ENCODE assay signal across 8 mouse cellular contexts in the genomic region with DNA sequence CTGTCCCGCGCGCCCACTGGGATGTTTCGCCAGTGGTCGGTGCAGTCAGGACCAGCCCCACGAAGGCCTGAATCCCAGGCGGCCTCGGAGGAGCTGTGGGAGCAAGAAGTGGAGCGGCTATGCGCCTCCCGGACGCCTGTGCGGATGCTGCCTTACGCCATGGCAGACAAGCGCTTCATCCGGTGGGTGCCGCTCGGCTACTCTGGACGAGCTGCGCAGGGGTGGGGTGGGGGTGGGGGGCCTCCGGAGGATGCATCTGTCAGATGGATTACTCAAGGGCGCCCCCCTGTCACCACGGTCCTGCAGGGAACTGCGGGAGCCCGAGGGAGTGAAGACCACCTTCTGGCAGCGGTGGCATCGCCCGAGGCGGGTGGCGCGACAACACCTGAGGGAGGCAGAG. TPM values are rescaled to one million over a fixed set of nuclear protein-coding genes. Genes with fewer than 3 reads are reported as not detected.
DNase-seq lines count a peak whose midpoint lies in the region; ATAC-seq lines count a peak whose summit lies in the region.

No protein-coding gene starts in this region.

- H3K27me3 ChIP-seq in intestine, embryonic 14.5 days (replicated peaks; ENCODE audit: control insufficient read depth, insufficient read depth, low read length): no peaks in the 10 kb centered on the region
- no peaks in the 10 kb centered on the region for H3K27me3 ChIP-seq in liver, embryonic 16.5 days (ENCODE audit: control insufficient read depth, insufficient read depth, low read depth, low read length)
- no peaks in the 10 kb centered on the region; the same call in 1 of the 2 replicates for H3K27me3 ChIP-seq in neural tube, embryonic 14.5 days (ENCODE audit: control insufficient read depth, insufficient read depth, low read length)

- H3K4me1 ChIP-seq in intestine, embryonic 14.5 days (replicated peaks; ENCODE audit: control insufficient read depth, insufficient read depth, low read length): peaks cover 32% of the 10 kb centered on the region
- peaks cover 42% of the 10 kb centered on the region for H3K4me1 ChIP-seq in liver, embryonic 16.5 days (ENCODE audit: control insufficient read depth, low read depth, low read length)
- H3K4me1 ChIP-seq in neural tube, embryonic 14.5 days (ENCODE audit: control insufficient read depth, insufficient read depth, low read length): peaks cover 27% of the 10 kb centered on the region

- intact Hi-C loops in left cerebral cortex, postnatal 10 days (cut with DNase I): no loop called here
- intact Hi-C loops in left cerebral cortex, postnatal 25 days (cut with DNase I): no loop called here

- H3K9me3 ChIP-seq in intestine, embryonic 14.5 days (ENCODE audit: control insufficient read depth, low read length): no peaks in the 10 kb centered on the region
- no peaks in the 10 kb centered on the region for H3K9me3 ChIP-seq in liver, embryonic 16.5 days (replicated peaks; ENCODE audit: control insufficient read depth, low read length)
- H3K9me3 ChIP-seq in neural tube, embryonic 14.5 days (ENCODE audit: control insufficient read depth, low read length): no peaks in the 10 kb centered on the region

- peak overlapping the region; percentile 29 for H3K4me3 ChIP-seq in intestine, embryonic 14.5 days (ENCODE audit: low read depth, low read length)
- H3K4me3 ChIP-seq in liver, embryonic 16.5 days (ENCODE audit: low read depth, low read length): peak overlapping the region; percentile 87
- H3K4me3 ChIP-seq in neural tube, embryonic 14.5 days (ENCODE audit: low read depth, low read length): peak overlapping the region; percentile 13

- no peaks in the 10 kb centered on the region for H3K36me3 ChIP-seq in intestine, embryonic 14.5 days (ENCODE audit: control insufficient read depth, insufficient read depth, low read length)
- H3K36me3 ChIP-seq in liver, embryonic 16.5 days (ENCODE audit: control insufficient read depth, insufficient read depth): peaks cover 34% of the 10 kb centered on the region
- H3K36me3 ChIP-seq in neural tube, embryonic 14.5 days (ENCODE audit: control insufficient read depth, insufficient read depth, low read length): no peaks in the 10 kb centered on the region

- H3K27ac ChIP-seq in intestine, embryonic 14.5 days (ENCODE audit: low read depth): peak overlapping the region; percentile 38; the same call in 1 of the 2 replicates
- peak overlapping the region; percentile 99 for H3K27ac ChIP-seq in liver, embryonic 16.5 days (ENCODE audit: low read length)
- no peak overlapping the region for H3K27ac ChIP-seq in neural tube, embryonic 14.5 days (ENCODE audit: low read depth, low read length)

- H3K9ac ChIP-seq in intestine, embryonic 14.5 days (ENCODE audit: low read length): peak overlapping the region; percentile 53
- H3K9ac ChIP-seq in liver, embryonic 16.5 days (ENCODE audit: low read depth, low read length): peak overlapping the region; percentile 90
- H3K9ac ChIP-seq in neural tube, embryonic 14.5 days (replicated peaks; ENCODE audit: low read depth, low read length): peak overlapping the region; percentile 28; the same call in 1 of the 2 replicates

- peak; percentile 61 to 87 for DNase-seq in left cerebral cortex, postnatal 10 days (ENCODE audit: extremely low spot score in 1 of 2, low spot score in 2 of 2)
- DNase-seq in left cerebral cortex, postnatal 25 days (ENCODE audit: low spot score in 2 of 2): no peak
- DNase-seq in brain, adult 2 months (ENCODE audit: low read depth, low spot score): peak; percentile 53
- DNase-seq in forelimb bud, embryonic 11.5 days (ENCODE audit: low read depth, low spot score): peak; percentile 50
- peak; percentile 82 for DNase-seq in intestine, embryonic 14.5 days (ENCODE audit: low spot score)
- no peak for DNase-seq in ovary, postnatal 14 days (ENCODE audit: low spot score)

- H3K4me2 ChIP-seq in intestine, embryonic 14.5 days (ENCODE audit: low read length): peak overlapping the region; percentile 58
- peak overlapping the region; percentile 97 for H3K4me2 ChIP-seq in liver, embryonic 16.5 days (ENCODE audit: low read depth, low read length)
- peak overlapping the region; percentile 48 for H3K4me2 ChIP-seq in neural tube, embryonic 14.5 days (ENCODE audit: low read depth, low read length)

- no peak for ATAC-seq in intestine, embryonic 14.5 days (replicated peaks; ENCODE audit: low FRiP score, low TSS enrichment, low read depth)
- ATAC-seq in liver, embryonic 16.5 days (ENCODE audit: low read depth): 0 out of 2 replicates have a peak, but pooled peaks have one; percentile 2
- ATAC-seq in neural tube, embryonic 14.5 days (ENCODE audit: low read depth): 0 out of 2 replicates have a peak, but pooled peaks have one; percentile 12

- 8% methylated on average over 31 of the region's 31 CpGs for WGBS in intestine, embryonic 14.5 days
- under 1% methylated on average over 31 of the region's 31 CpGs for WGBS in liver, embryonic 16.5 days (ENCODE audit: insufficient replicate concordance)
- 4% methylated on average over 27 of the region's 31 CpGs for WGBS in neural tube, embryonic 14.5 days

RNA-seq across cellular contexts. Expression of a gene that starts 1.1 kb away (rescaled TPM):
- total RNA-seq in left cerebral cortex, postnatal 10 days (2021): 1 to 10 TPM; 4.7 to 4.8 TPM
- 1 to 10 TPM; 4.2 to 6.2 TPM for total RNA-seq in left cerebral cortex, postnatal 25 days (2021)
- 20.7 and 26.1 TPM in 2 replicates for polyA plus RNA-seq in intestine, embryonic 14.5 days (2014; fragmentation: Nextera tagmentation; extraction: Ambion mirVana)
- polyA plus RNA-seq in liver, embryonic 16.5 days (2015; fragmentation: Nextera tagmentation; extraction: Ambion mirVana): 45.6 and 46.2 TPM in 2 replicates
- 3.9 and 4.8 TPM in 2 replicates for polyA plus RNA-seq in neural tube, embryonic 14.5 days (2014; fragmentation: Nextera tagmentation; extraction: Ambion mirVana)

RNA-seq across cellular contexts. Expression of a gene that starts 1.2 kb away (rescaled TPM):
- 1 to 10 TPM in 1 of 2 experiments, under 1 TPM in 1; 0.79 to 1.5 TPM for total RNA-seq in left cerebral cortex, postnatal 10 days (2021)
- 1 to 10 TPM in 1 of 2 experiments, under 1 TPM in 1; 0.60 to 1.1 TPM for total RNA-seq in left cerebral cortex, postnatal 25 days (2021)
- polyA plus RNA-seq in intestine, embryonic 14.5 days (2014; fragmentation: Nextera tagmentation; extraction: Ambion mirVana): 3.8 and 5.2 TPM in 2 replicates
- polyA plus RNA-seq in liver, embryonic 16.5 days (2015; fragmentation: Nextera tagmentation; extraction: Ambion mirVana): 16.0 and 16.3 TPM in 2 replicates
- polyA plus RNA-seq in neural tube, embryonic 14.5 days (2014; fragmentation: Nextera tagmentation; extraction: Ambion mirVana): 0.64 and 1.7 TPM in 2 replicates

RNA-seq across cellular contexts. Expression of a gene that starts 14.4 kb away (rescaled TPM):
- not detected for total RNA-seq in left cerebral cortex, postnatal 10 days (2021)
- total RNA-seq in left cerebral cortex, postnatal 25 days (2021): under 1 TPM in 1 of 2 experiments, not detected in 1; 0.53 TPM
- polyA plus RNA-seq in intestine, embryonic 14.5 days (2014; fragmentation: Nextera tagmentation; extraction: Ambion mirVana): 0.28 TPM in 2 replicates
- 74.2 and 77.0 TPM in 2 replicates for polyA plus RNA-seq in liver, embryonic 16.5 days (2015; fragmentation: Nextera tagmentation; extraction: Ambion mirVana)
- not detected in 2 replicates for polyA plus RNA-seq in neural tube, embryonic 14.5 days (2014; fragmentation: Nextera tagmentation; extraction: Ambion mirVana)

RNA-seq across cellular contexts. Expression of a gene that starts 26.4 kb away (rescaled TPM):
- 1 to 10 TPM; 3.1 to 4.3 TPM for total RNA-seq in left cerebral cortex, postnatal 10 days (2021)
- total RNA-seq in left cerebral cortex, postnatal 25 days (2021): 1 to 10 TPM; 1.7 to 2.4 TPM
- 0.83 TPM in 1 of 2 replicates, not detected in the other for polyA plus RNA-seq in intestine, embryonic 14.5 days (2014; fragmentation: Nextera tagmentation; extraction: Ambion mirVana)
- 0.38 and 0.64 TPM in 2 replicates for polyA plus RNA-seq in liver, embryonic 16.5 days (2015; fragmentation: Nextera tagmentation; extraction: Ambion mirVana)
- polyA plus RNA-seq in neural tube, embryonic 14.5 days (2014; fragmentation: Nextera tagmentation; extraction: Ambion mirVana): 0.68 and 1.2 TPM in 2 replicates

RNA-seq across cellular contexts. Expression of a gene that starts 26.4 kb away (rescaled TPM):
- total RNA-seq in left cerebral cortex, postnatal 10 days (2021): 10 to 100 TPM in 1 of 2 experiments, 1 to 10 TPM in 1; 7.5 to 10.9 TPM
- total RNA-seq in left cerebral cortex, postnatal 25 days (2021): 10 to 100 TPM; 11.6 to 14.0 TPM
- 145 TPM in 2 replicates for polyA plus RNA-seq in intestine, embryonic 14.5 days (2014; fragmentation: Nextera tagmentation; extraction: Ambion mirVana)
- 48.6 and 55.5 TPM in 2 replicates for polyA plus RNA-seq in liver, embryonic 16.5 days (2015; fragmentation: Nextera tagmentation; extraction: Ambion mirVana)
- polyA plus RNA-seq in neural tube, embryonic 14.5 days (2014; fragmentation: Nextera tagmentation; extraction: Ambion mirVana): 9.7 and 15.8 TPM in 2 replicates

Comparison
In these comparisons a context has a peak if more than half of its experiments do, and no peak if none do; other contexts are left out.
1. DNase-seq: peak in left cerebral cortex, postnatal 10 days (2 of 2), brain, adult 2 months (single experiment), forelimb bud, embryonic 11.5 days (single experiment) and intestine, embryonic 14.5 days (single experiment); none in left cerebral cortex, postnatal 25 days (0 of 2) and ovary, postnatal 14 days (single experiment).
2. H3K4me3 ChIP-seq: peak in every context shown above with its lines; median percentile 87 in liver, embryonic 16.5 days; 29 in intestine, embryonic 14.5 days; 13 in neural tube, embryonic 14.5 days.
3. H3K9ac ChIP-seq: peak in every context shown above with its lines; median percentile 90 in liver, embryonic 16.5 days; 53 in intestine, embryonic 14.5 days; 28 in neural tube, embryonic 14.5 days.
4. RNA of a gene that starts 14.4 kb away (polyA plus RNA-seq): 74.2 to 77.0 TPM in liver, embryonic 16.5 days; 0.28 TPM in intestine, embryonic 14.5 days and not detected in neural tube, embryonic 14.5 days; every median in the first group is over 10 times any median in the second.
5. Peak in every context shown above with its lines, with median percentiles within 50 percentile points of each other: H3K4me2 ChIP-seq.